Mouse (Mus musculus) midbrain, embryonic 15.5 days (tissue): ENCODE results near the gene Fads1. TPM values are rescaled to one million over a fixed set of nuclear protein-coding genes. Genes with fewer than 3 reads are reported as not detected.
A peak's percentile ranks its signal among the peaks of the same experiment; 100 is the strongest.

Experiments used
- ATAC-seq: fragments of 200-750 bp; cut with Nextera tagmentation; replicated peaks from 2 replicates; pipeline ENCODE4 v1.8.0; 2017; ENCODE audit warnings: moderate TSS enrichment
- H3K27ac ChIP-seq: fragments of 300-500 bp; sonication (generic); 2 replicates; pipeline ENCODE4 v1.5.1; 2015; ENCODE audit warnings: mild to moderate bottlenecking, inconsistent platforms
- H3K27me3 ChIP-seq: fragments of 300-500 bp; sonication (generic); replicated peaks from 2 replicates; pipeline ENCODE4 v1.6.1; 2015; ENCODE audit warnings: inconsistent platforms
- H3K36me3 ChIP-seq: fragments of 300-500 bp; sonication (generic); replicated peaks from 2 replicates; pipeline ENCODE4 v1.6.1; 2015; ENCODE audit warnings: inconsistent platforms
- H3K4me1 ChIP-seq: fragments of 300-500 bp; sonication (generic); 2 replicates; pipeline ENCODE4 v1.6.1; 2015; ENCODE audit warnings: inconsistent platforms
- H3K4me2 ChIP-seq: fragments of 300-500 bp; sonication (generic); 2 replicates; pipeline ENCODE4 v1.6.1; 2015; ENCODE audit warnings: inconsistent platforms, mild to moderate bottlenecking, moderate library complexity
- H3K4me3 ChIP-seq: fragments of 300-500 bp; sonication (generic); 2 replicates; pipeline ENCODE4 v1.5.1; 2015; ENCODE audit warnings: mild to moderate bottlenecking, inconsistent platforms
- H3K9ac ChIP-seq: fragments of 300-500 bp; sonication (generic); 2 replicates; pipeline ENCODE4 v1.6.1; 2015; ENCODE audit warnings: mild to moderate bottlenecking, inconsistent platforms
- H3K9me3 ChIP-seq: fragments of 300-500 bp; sonication (generic); 2 replicates; pipeline ENCODE4 v1.6.1; 2016; ENCODE audit warnings: inconsistent platforms
- WGBS: fragments of 180-500 bp; shearing (Covaris S2); methylation state at CpG from one replicate; pipeline ENCODE4 v1.1.7; 2015; ENCODE audit warnings: mixed read lengths; 5-methylcytosine and 5-hydroxymethylcytosine counted together
- polyA plus RNA-seq: library from polyadenylated mRNA; unstranded; fragments of >200 nt; fragmentation: Nextera tagmentation; extraction: Ambion mirVana; gene quantifications from 2 replicates; pipeline ENCODE4 v1.2.1, GENCODE M21; 2015

Gene Fads1
- polyA plus RNA-seq, 1 experiment from 2014 or later = 182 TPM

GRCm38 (mm10) chr19:10198723-10199122, 16.0 kb downstream of the Fads1 start:
- Histone ChIP-seq H3K27me3 (no peaks in the 10 kb centered on the region), H3K9me3 (no peaks in the 10 kb centered on the region), H3K27ac (no peak overlapping the region), H3K4me1 (peaks cover 11% of the 10 kb centered on the region), H3K4me3 (no peak overlapping the region), H3K9ac (no peak overlapping the region), H3K36me3 (peaks cover 32% of the 10 kb centered on the region), H3K4me2 (no peak overlapping the region)
- no peak for ATAC-seq
- 26% methylated on average over 3 of the region's 3 CpGs for WGBS

- H3K9me3 ChIP-seq = no peaks in the 10 kb centered on the region
- no peaks in the 10 kb centered on the region for H3K27me3 ChIP-seq
- peaks cover 21% of the 10 kb centered on the region for H3K4me1 ChIP-seq
- peak overlapping the region; percentile 88 for H3K27ac ChIP-seq
- peak overlapping the region; percentile 69 for H3K4me2 ChIP-seq
- peak overlapping the region; percentile 80 for H3K9ac ChIP-seq
- peak overlapping the region; percentile 71 for H3K4me3 ChIP-seq
- 3% methylated on average over 23 of the region's 23 CpGs for WGBS
- H3K36me3 ChIP-seq = peaks cover 28% of the 10 kb centered on the region; the same call in 1 of the 2 replicates
- no peak for ATAC-seq
These were observed 20.6 kb downstream of the Fads1 start for GRCm38 (mm10) chr19:10203146-10203847.

- Histone ChIP-seq H3K27ac (peak within 1 kb of the TSS; percentile 88), H3K9ac (peak within 1 kb of the TSS; percentile 80), H3K4me2 (peak within 1 kb of the TSS; percentile 69), H3K9me3 (no peaks in the 10 kb centered on the region), H3K36me3 (peaks cover 28% of the 10 kb centered on the region; the same call in 1 of the 2 replicates), H3K4me1 (peaks cover 19% of the 10 kb centered on the region), H3K4me3 (peak within 1 kb of the TSS; percentile 71), H3K27me3 (no peaks in the 10 kb centered on the region)
- WGBS = under 1% methylated on average over 40 of the region's 40 CpGs
- ATAC-seq = peak; percentile 95
These were observed 21.3 kb downstream of the Fads1 start, which contains the start of the genes Tmem258 and Fen1 for GRCm38 (mm10) chr19:10203848-10204615. TSS of gene Tmem258 (plus strand) at chr19:10204014. TSS of gene Fen1 (minus strand) at chr19:10204169.

- under 1% methylated on average over 5 of the region's 5 CpGs for WGBS
- peaks cover 25% of the 10 kb centered on the region; the same call in 1 of the 2 replicates for H3K36me3 ChIP-seq
- peak overlapping the region; percentile 71 for H3K4me3 ChIP-seq
- H3K27ac ChIP-seq = peak overlapping the region; percentile 88
- H3K9ac ChIP-seq = peak overlapping the region; percentile 80
- peak overlapping the region; percentile 69 for H3K4me2 ChIP-seq
- 0 out of 2 replicates have a peak, but pooled peaks have one; percentile 12 for ATAC-seq
- peaks cover 19% of the 10 kb centered on the region for H3K4me1 ChIP-seq
- no peaks in the 10 kb centered on the region for H3K27me3 ChIP-seq
- no peaks in the 10 kb centered on the region for H3K9me3 ChIP-seq
These were observed 21.9 kb downstream of the Fads1 start for GRCm38 (mm10) chr19:10204616-10205001.

GRCm38 (mm10) chr19:10205051-10205450, 22.4 kb downstream of the Fads1 start:
- H3K4me1 ChIP-seq = peaks cover 19% of the 10 kb centered on the region
- H3K9me3 ChIP-seq = no peaks in the 10 kb centered on the region
- WGBS = 77% methylated on average over 6 of the region's 6 CpGs
- peaks cover 20% of the 10 kb centered on the region; the same call in 1 of the 2 replicates for H3K36me3 ChIP-seq
- H3K27ac ChIP-seq = no peak overlapping the region
- peak overlapping the region; percentile 69 for H3K4me2 ChIP-seq
- no peak for ATAC-seq
- no peak overlapping the region; the same call in 1 of the 2 replicates for H3K9ac ChIP-seq
- H3K4me3 ChIP-seq = peak overlapping the region; percentile 71
- H3K27me3 ChIP-seq = no peaks in the 10 kb centered on the region

GRCm38 (mm10) chr19:10208851-10209250, 26.2 kb downstream of the Fads1 start:
- Histone ChIP-seq H3K27me3 (no peaks in the 10 kb centered on the region), H3K4me1 (peaks cover 10% of the 10 kb centered on the region), H3K36me3 (peaks cover 13% of the 10 kb centered on the region; the same call in 1 of the 2 replicates), H3K9ac (no peak overlapping the region), H3K9me3 (no peaks in the 10 kb centered on the region), H3K27ac (no peak overlapping the region), H3K4me3 (no peak overlapping the region), H3K4me2 (no peak overlapping the region)
- WGBS = 89% methylated on average over 3 of the region's 3 CpGs
- no peak for ATAC-seq

- no peak overlapping the region for H3K27ac ChIP-seq
- H3K9ac ChIP-seq = no peak overlapping the region
- H3K4me2 ChIP-seq = no peak overlapping the region
- ATAC-seq = no peak
- H3K4me1 ChIP-seq = no peaks in the 10 kb centered on the region
- no peaks in the 10 kb centered on the region for H3K27me3 ChIP-seq
- peaks cover 13% of the 10 kb centered on the region; the same call in 1 of the 2 replicates for H3K36me3 ChIP-seq
- WGBS = 89% methylated on average over 4 of the region's 4 CpGs
- no peaks in the 10 kb centered on the region for H3K9me3 ChIP-seq
- no peak overlapping the region for H3K4me3 ChIP-seq
These were observed 28.2 kb downstream of the Fads1 start for GRCm38 (mm10) chr19:10210885-10211284.

GRCm38 (mm10) chr19:10213796-10214471, 31.2 kb downstream of the Fads1 start:
- ATAC-seq = no peak
- no peaks in the 10 kb centered on the region for H3K4me1 ChIP-seq
- H3K36me3 ChIP-seq = no peaks in the 10 kb centered on the region
- H3K9ac ChIP-seq = no peak overlapping the region
- H3K27me3 ChIP-seq = no peaks in the 10 kb centered on the region
- 90% methylated on average over 10 of the region's 10 CpGs for WGBS
- no peak overlapping the region for H3K4me2 ChIP-seq
- no peak overlapping the region for H3K27ac ChIP-seq
- no peaks in the 10 kb centered on the region for H3K9me3 ChIP-seq
- no peak overlapping the region for H3K4me3 ChIP-seq

GRCm38 (mm10) chr19:10216101-10216500, 33.4 kb downstream of the Fads1 start:
- no peak overlapping the region for H3K9ac ChIP-seq
- no peak overlapping the region for H3K4me2 ChIP-seq
- no peaks in the 10 kb centered on the region for H3K9me3 ChIP-seq
- H3K36me3 ChIP-seq = no peaks in the 10 kb centered on the region
- 80% methylated on average over 8 of the region's 8 CpGs for WGBS
- no peak for ATAC-seq
- no peak overlapping the region for H3K4me3 ChIP-seq
- H3K27me3 ChIP-seq = no peaks in the 10 kb centered on the region
- no peaks in the 10 kb centered on the region for H3K4me1 ChIP-seq
- no peak overlapping the region for H3K27ac ChIP-seq

- ATAC-seq = no peak
- Histone ChIP-seq H3K27ac (no peak overlapping the region), H3K9ac (no peak overlapping the region), H3K4me1 (no peaks in the 10 kb centered on the region), H3K36me3 (no peaks in the 10 kb centered on the region), H3K4me2 (no peak overlapping the region), H3K27me3 (no peaks in the 10 kb centered on the region), H3K9me3 (no peaks in the 10 kb centered on the region), H3K4me3 (no peak overlapping the region)
- 41% methylated on average over 3 of the region's 3 CpGs for WGBS
These were observed 36.4 kb downstream of the Fads1 start for GRCm38 (mm10) chr19:10219108-10219507.

GRCm38 (mm10) chr19:10219593-10219992, 36.9 kb downstream of the Fads1 start:
- Histone ChIP-seq H3K4me2 (no peak overlapping the region), H3K9ac (no peak overlapping the region), H3K36me3 (no peaks in the 10 kb centered on the region), H3K4me3 (no peak overlapping the region), H3K4me1 (no peaks in the 10 kb centered on the region), H3K27me3 (no peaks in the 10 kb centered on the region), H3K27ac (no peak overlapping the region), H3K9me3 (no peaks in the 10 kb centered on the region)
- ATAC-seq = no peak
- WGBS = 72% methylated on average over 6 of the region's 6 CpGs

GRCm38 (mm10) chr19:10221585-10221984, 38.9 kb downstream of the Fads1 start:
- 60% methylated on average over 4 of the region's 4 CpGs for WGBS
- H3K27me3 ChIP-seq = no peaks in the 10 kb centered on the region
- peaks cover 5% of the 10 kb centered on the region; the same call in 1 of the 2 replicates for H3K4me1 ChIP-seq
- no peak overlapping the region for H3K27ac ChIP-seq
- H3K4me2 ChIP-seq = no peak overlapping the region
- H3K9ac ChIP-seq = no peak overlapping the region
- ATAC-seq = peak; percentile 21
- no peaks in the 10 kb centered on the region for H3K9me3 ChIP-seq
- no peak overlapping the region for H3K4me3 ChIP-seq
- H3K36me3 ChIP-seq = no peaks in the 10 kb centered on the region
